ENCODE assay signal across 8 mouse cellular contexts in genomic region chr6:94499897-94500623, GRCm38 (mm10). TPM values are rescaled to one million over a fixed set of nuclear protein-coding genes. Genes with fewer than 3 reads are reported as not detected.
DNase-seq lines count a peak whose midpoint lies in the region; ATAC-seq and TF ChIP-seq lines count a peak whose summit lies in the region.

Gene Slc25a26 (plus strand): TSS chr6:94500331.

- peaks cover 5% of the 10 kb centered on the region; the same call in 1 of the 2 replicates for H3K4me1 ChIP-seq in heart, embryonic 11.5 days (ENCODE audit: control insufficient read depth, insufficient read depth, low read length)
- H3K4me1 ChIP-seq in kidney, embryonic 16.5 days (ENCODE audit: insufficient read depth, low read length), result peaks cover 7% of the 10 kb centered on the region; the same call in 1 of the 2 replicates
- peaks cover 1% of the 10 kb centered on the region; the same call in 1 of the 2 replicates for H3K4me1 ChIP-seq in liver, adult 2 months (ENCODE audit: control insufficient read depth, insufficient read depth, low read length)

- TF ChIP-seq POLR2A in liver, adult 2 months (IDR thresholded peaks at IDR 0.05; ENCODE audit: extremely low read depth, insufficient read depth, low read length), result 0 out of 2 replicates have a peak, but pooled peaks have one; percentile 30
- TF ChIP-seq POLR2A in myocyte (IDR thresholded peaks at IDR 0.05; ENCODE audit: insufficient read length, low read depth), result no peak

- peak; percentile 88 to 90 for DNase-seq in B cell, adult 2 months
- DNase-seq in brain, adult 2 months (ENCODE audit: low read depth, low spot score), result peak; percentile 97
- peak; percentile 77 for DNase-seq in liver, adult 2 months (ENCODE audit: extremely low read depth, low read depth, low spot score)
- DNase-seq in splenic B cell, adult 2 months (ENCODE audit: low read depth, low spot score), result peak; percentile 93

- peak within 1 kb of the TSS; percentile 85 for H3K4me2 ChIP-seq in heart, embryonic 11.5 days
- peak within 1 kb of the TSS; percentile 76 for H3K4me2 ChIP-seq in kidney, embryonic 16.5 days (replicated peaks; ENCODE audit: low read depth, low read length)
- peak within 1 kb of the TSS; percentile 100 for H3K4me2 ChIP-seq in myocyte (ENCODE audit: low read depth)

- no peak for TF ChIP-seq CTCF in liver, adult 2 months (IDR thresholded peaks at IDR 0.05; ENCODE audit: low read depth, low read length)

- H3K79me2 ChIP-seq in liver, adult 2 months (ENCODE audit: control insufficient read depth, insufficient read depth, low read length), result peaks cover 5% of the 10 kb centered on the region; the same call in 1 of the 2 replicates
- no peaks in the 10 kb centered on the region for H3K79me2 ChIP-seq in myocyte (ENCODE audit: control insufficient read depth, insufficient read depth)

- H3K27me3 ChIP-seq in heart, embryonic 11.5 days (ENCODE audit: control insufficient read depth, insufficient read depth, low read length), result no peaks in the 10 kb centered on the region
- H3K27me3 ChIP-seq in kidney, embryonic 16.5 days (ENCODE audit: insufficient read depth, low read length), result no peaks in the 10 kb centered on the region
- H3K27me3 ChIP-seq in liver, adult 2 months (ENCODE audit: control insufficient read depth, insufficient read depth, low read length), result no peaks in the 10 kb centered on the region
- H3K27me3 ChIP-seq in myocyte (ENCODE audit: control insufficient read depth, insufficient read depth, insufficient read length), result no peaks in the 10 kb centered on the region
- 0 out of 2 replicates have a peak, but pooled peaks cover 2% of the 10 kb centered on the region for H3K27me3 ChIP-seq in splenic B cell, adult 2 months (ENCODE audit: control insufficient read depth, insufficient read depth, low read length, poor library complexity, severe bottlenecking)

- peak within 1 kb of the TSS; percentile 90 for H3K4me3 ChIP-seq in heart, embryonic 11.5 days (ENCODE audit: low read depth, low read length)
- peak within 1 kb of the TSS; percentile 96 for H3K4me3 ChIP-seq in kidney, embryonic 16.5 days (ENCODE audit: low read length)
- peak within 1 kb of the TSS; percentile 90 for H3K4me3 ChIP-seq in liver, adult 2 months (ENCODE audit: insufficient read depth, low read depth, low read length)
- peak within 1 kb of the TSS; percentile 49 for H3K4me3 ChIP-seq in myocyte

- ATAC-seq in erythroblast, adult 5-6 weeks (replicated peaks; ENCODE audit: low FRiP score, poor library complexity, severe bottlenecking), result peak; percentile 93
- ATAC-seq in heart, embryonic 11.5 days (replicated peaks; ENCODE audit: insufficient number of reproducible peaks, low FRiP score, low TSS enrichment), result peak; percentile 92
- peak; percentile 99 for ATAC-seq in kidney, embryonic 16.5 days (ENCODE audit: low FRiP score, low TSS enrichment)

- WGBS in heart, embryonic 11.5 days (ENCODE audit: insufficient replicate concordance), result under 1% methylated on average over 37 of the region's 37 CpGs
- under 1% methylated on average over 37 of the region's 37 CpGs for WGBS in kidney, embryonic 16.5 days
- WGBS in liver, adult 2 months, result under 1% methylated on average over 37 of the region's 37 CpGs

- peak within 1 kb of the TSS; percentile 90 for H3K9ac ChIP-seq in heart, embryonic 11.5 days (ENCODE audit: low read depth, low read length)
- H3K9ac ChIP-seq in kidney, embryonic 16.5 days (replicated peaks; ENCODE audit: low read length), result peak within 1 kb of the TSS; percentile 82
- peak within 1 kb of the TSS; percentile 87 for H3K9ac ChIP-seq in liver, adult 2 months (ENCODE audit: low read depth, low read length)

- peak within 1 kb of the TSS; percentile 41; the same call in 1 of the 2 replicates for H3K27ac ChIP-seq in heart, embryonic 11.5 days (ENCODE audit: low read depth, low read length)
- peak within 1 kb of the TSS; percentile 74 for H3K27ac ChIP-seq in kidney, embryonic 16.5 days (ENCODE audit: low read length)
- peak within 1 kb of the TSS; percentile 63 for H3K27ac ChIP-seq in liver, adult 2 months (replicated peaks; ENCODE audit: insufficient read depth, low read depth, low read length)

- H3ac ChIP-seq in myocyte (ENCODE audit: control insufficient read depth, insufficient read length), result peak within 1 kb of the TSS; percentile 65

- no peaks in the 10 kb centered on the region for H3K9me3 ChIP-seq in heart, embryonic 11.5 days (replicated peaks; ENCODE audit: control insufficient read depth, low read length)
- H3K9me3 ChIP-seq in kidney, embryonic 16.5 days (ENCODE audit: low read length), result no peaks in the 10 kb centered on the region

- no peaks in the 10 kb centered on the region for H3K36me3 ChIP-seq in heart, embryonic 11.5 days (ENCODE audit: control insufficient read depth, insufficient read depth, low read length)
- H3K36me3 ChIP-seq in kidney, embryonic 16.5 days (ENCODE audit: insufficient read depth, low read length), result no peaks in the 10 kb centered on the region
- no peaks in the 10 kb centered on the region for H3K36me3 ChIP-seq in liver, adult 2 months (ENCODE audit: control insufficient read depth, insufficient read depth, low read length)
- H3K36me3 ChIP-seq in myocyte (ENCODE audit: control insufficient read depth, insufficient read depth), result no peaks in the 10 kb centered on the region
- H3K36me3 ChIP-seq in splenic B cell, adult 2 months (ENCODE audit: control insufficient read depth, insufficient read depth, low read length, poor library complexity, severe bottlenecking), result no peaks in the 10 kb centered on the region

TF ChIP-seq in myocyte, 11 proteins besides CTCF, POLR2A, EP300 and RAD21:
- TF ChIP-seq MYOG (IDR thresholded peaks at IDR 0.05; ENCODE audit: control insufficient read depth in 1 of 3, insufficient read depth in 1 of 3, insufficient read length in 2 of 3, low read depth in 2 of 3) (no peak), MYOD1 (IDR thresholded peaks at IDR 0.05; ENCODE audit: control insufficient read depth in 1 of 3, insufficient read length in 2 of 3, low read depth in 2 of 3) (peak in 2 of 3 experiments; percentile 14 to 20), SRF (IDR thresholded peaks at IDR 0.05; ENCODE audit: control insufficient read depth, insufficient read length, low read depth) (no peak), TCF3 (IDR thresholded peaks at IDR 0.05; ENCODE audit: insufficient read length, low read depth) (no peak), POLR2AphosphoS2 (IDR thresholded peaks at IDR 0.05; ENCODE audit: insufficient read length, low read depth) (no peak), USF1 (IDR thresholded peaks at IDR 0.05; ENCODE audit: low read depth) (no peak), MAX (IDR thresholded peaks at IDR 0.05; ENCODE audit: low read depth) (peak; percentile 44)
TF ChIP-seq in myocyte: peak in this region for 2.

RNA-seq across cellular contexts. Expression of gene Slc25a26, which starts in this region (rescaled TPM):
- 1.5 and 10.9 TPM in 2 replicates for total RNA-seq in erythroblast, adult 5-6 weeks (2015; ENCODE audit: low replicate concordance)
- total RNA-seq in erythroblast, adult 5-6 weeks (2017; ENCODE audit: low replicate concordance), result 0.84 and 1.5 TPM in 2 replicates
- 10.7 TPM in 2 replicates for polyA plus RNA-seq in heart, embryonic 11.5 days (2014; fragmentation: Nextera tagmentation; extraction: Ambion mirVana)
- 11.7 and 13.3 TPM in 2 replicates for polyA plus RNA-seq in kidney, embryonic 16.5 days (2015; fragmentation: Nextera tagmentation; extraction: Ambion mirVana)
- total RNA-seq in liver, adult 2 months (2014; rRNA removed), result 5.7 and 6.5 TPM in 2 replicates
- 7.9 and 9.7 TPM in 2 replicates for polyA plus RNA-seq in liver, adult 2 months (2012; rRNA removed)
- 4.7 TPM for polyA plus RNA-seq in myocyte (2012; fragmentation: generic; extraction: Trizol)

Comparison
In these comparisons a context has a peak if more than half of its experiments do, and no peak if none do; other contexts are left out.
1. Peak in every context shown above with its lines: DNase-seq, ATAC-seq, H3K4me3 ChIP-seq and H3K27ac ChIP-seq.